In the genomic region with DNA sequence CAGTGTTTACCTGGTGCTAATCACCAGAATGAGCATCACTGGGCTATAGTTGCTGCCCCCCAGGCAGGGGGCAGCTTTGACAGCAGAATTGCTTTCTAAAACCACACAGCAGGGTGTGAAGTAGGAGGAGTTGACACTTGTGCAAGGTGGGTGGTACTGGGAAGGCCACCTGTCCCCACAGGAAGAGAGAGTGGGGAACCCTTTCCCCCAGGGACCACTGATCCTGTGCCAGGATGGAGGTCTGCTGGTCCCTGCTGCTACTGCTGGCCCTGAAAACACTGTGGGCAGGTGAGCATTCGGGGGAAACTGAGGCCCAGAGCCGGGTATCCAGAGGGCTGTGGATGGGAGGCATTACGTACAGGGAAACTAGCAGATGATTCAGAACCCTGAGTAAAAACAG, we compare ENCODE assay signal across 23 mouse cellular contexts. TPM values are rescaled to one million over a fixed set of nuclear protein-coding genes. Genes with fewer than 3 reads are reported as not detected.
"Had no signal": no experiment of that assay in that cellular context is flagged by ENCODE, and none has a peak within 500 bp of the region (broad histone marks: within the 10 kb centered on the region; RNA-seq: fewer than 3 reads in every experiment).

No protein-coding gene starts in this region.

- H3K4me1 ChIP-seq: limb, embryonic 12.5 days had no signal

- DNase-seq: kidney, adult 2 months; kidney, postnatal 25 days; left cerebral cortex, postnatal 4 days; liver, postnatal 0 days; lung, postnatal 10 days; lung, postnatal 36 days; right cerebral cortex, postnatal 4 days; thymus, adult 2 months; thymus, postnatal 14 days; thymus, postnatal 4 days had no signal

- H3K4me3 ChIP-seq: limb, embryonic 12.5 days; limb, embryonic 15.5 days; lung, embryonic 15.5 days; midbrain, embryonic 10.5 days; midbrain, embryonic 13.5 days had no signal

- H3K27me3 ChIP-seq: limb, embryonic 12.5 days; limb, embryonic 15.5 days; lung, embryonic 15.5 days; megakaryocyte, embryonic 14.5 days; midbrain, embryonic 13.5 days had no signal

- H3K9ac ChIP-seq: limb, embryonic 12.5 days; limb, embryonic 15.5 days; liver, embryonic 14.5 days; liver, postnatal 0 days; lung, embryonic 15.5 days; midbrain, embryonic 13.5 days had no signal

- H3K4me2 ChIP-seq: limb, embryonic 12.5 days; limb, embryonic 15.5 days; liver, embryonic 11.5 days; lung, embryonic 15.5 days; midbrain, embryonic 13.5 days had no signal

- ATAC-seq: midbrain, embryonic 13.5 days; midbrain, embryonic 16.5 days had no signal

- H3K9me3 ChIP-seq: limb, embryonic 15.5 days; lung, embryonic 15.5 days; midbrain, embryonic 13.5 days had no signal

- H3K27ac ChIP-seq: kidney, postnatal 0 days; limb, embryonic 12.5 days; limb, embryonic 15.5 days; liver, embryonic 14.5 days; lung, embryonic 15.5 days; midbrain, embryonic 10.5 days; midbrain, embryonic 13.5 days; stomach, postnatal 0 days had no signal

RNA-seq across cellular contexts. Expression of gene Madcam1, which starts 24.8 kb away (rescaled TPM):
- total RNA-seq: layer of hippocampus, adult 8-10 months; monocyte, adult 5-6 weeks had no signal
